Mouse (Mus musculus) left cerebral cortex, postnatal 25 days (tissue): ENCODE data around the gene A630023A22Rik. TPM values are rescaled to one million over a fixed set of nuclear protein-coding genes. Genes with fewer than 3 reads are reported as not detected.

Experiments
- DNase-seq, 2 experiments: peaks; one replicate each; pipeline ENCODE4 v3.0.0; 2022; ENCODE audit warnings: low spot score in 2 of 2, mixed read lengths in 1 of 2
- intact Hi-C: fragments of 180-260 bp; cut with DNase I; formaldehyde crosslinking; loops from one replicate; pipeline ENCODE4 v1.15.1; 2025
- total RNA-seq, 2 experiments: library from RNA; stranded (reverse); gene quantifications; 2 replicates each; pipeline ENCODE4 v1.2.3; 2021

Gene A630023A22Rik
- total RNA-seq, 2 experiments from 2014 or later: not detected

DNA sequence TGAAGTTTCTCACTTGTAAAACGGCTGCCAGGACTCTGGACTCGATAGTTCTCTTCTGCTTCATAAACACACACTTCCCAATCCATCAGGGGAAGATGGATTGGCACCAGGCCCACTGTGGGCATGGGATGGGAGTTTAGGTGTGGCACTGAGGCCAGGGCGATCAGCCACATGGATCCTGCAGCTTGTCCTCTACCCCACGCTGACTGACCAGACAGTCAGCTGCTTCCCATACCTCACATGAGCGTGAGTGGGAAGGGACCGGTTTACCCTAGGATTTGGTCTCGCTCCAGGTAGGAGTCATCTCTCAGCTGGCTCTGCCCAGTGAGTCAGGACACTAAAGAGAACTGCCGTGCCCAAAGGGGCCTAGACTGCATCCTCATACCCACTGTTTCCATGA lies 12.8 kb downstream of the A630023A22Rik start:
- intact Hi-C loops: loop anchor here (5.0 kb wide), 1 partner anchor 313 kb away; no protein-coding TSS in a partner anchor
- DNase-seq: no peak

DNA sequence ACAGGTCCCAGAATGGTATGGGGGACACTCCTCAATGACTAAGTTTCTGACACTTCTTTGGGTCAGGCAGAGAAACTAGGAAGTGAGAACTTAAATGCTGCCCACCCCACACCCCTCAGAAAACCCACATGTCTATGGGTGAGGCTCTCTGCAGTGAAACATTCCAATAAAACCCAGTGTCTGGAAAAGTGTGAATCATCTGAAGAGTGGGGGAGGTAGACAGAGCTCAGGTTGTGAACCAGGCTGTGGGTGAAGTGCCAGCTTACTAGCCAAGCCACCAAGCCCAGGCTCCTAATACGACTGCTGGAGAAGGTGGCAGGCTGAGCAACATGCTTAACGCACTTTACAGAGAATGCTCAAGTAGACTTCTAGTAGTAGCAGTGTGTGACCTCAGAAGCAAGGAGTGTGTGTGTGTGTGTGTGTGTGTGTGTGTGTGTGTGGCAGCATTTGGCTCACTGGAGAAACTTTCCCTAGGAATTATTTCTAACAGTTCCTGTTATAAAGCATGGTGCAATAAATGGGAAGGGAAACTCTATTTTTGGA lies 14.6 kb downstream of the A630023A22Rik start:
- intact Hi-C loops: loop anchor here (5.0 kb wide), 1 partner anchor 314 kb away; no protein-coding TSS in a partner anchor
- DNase-seq: peak in 1 of 2 experiments; percentile 11

DNA sequence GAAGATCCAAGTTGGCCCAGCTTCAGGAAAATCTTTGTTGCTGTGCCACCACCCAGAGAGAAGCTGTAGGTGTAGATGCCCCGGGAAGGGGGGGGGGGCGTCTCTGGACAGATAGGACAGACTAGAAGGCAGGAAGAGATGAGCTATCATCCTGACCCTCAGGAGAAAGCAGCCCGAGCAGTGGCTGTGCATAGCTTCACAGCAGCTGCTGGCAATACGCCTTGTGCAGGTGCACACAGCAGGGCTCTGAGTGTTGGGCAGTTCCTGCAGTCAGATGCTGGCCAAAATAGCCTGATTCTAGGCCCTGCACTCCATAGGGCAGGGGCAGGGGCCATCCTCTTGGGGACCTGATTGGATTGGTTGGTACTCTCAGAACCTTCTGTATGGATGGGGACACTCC lies 15.7 kb downstream of the A630023A22Rik start:
- intact Hi-C loops: loop anchor here (5.0 kb wide), 1 partner anchor 315 kb away; no protein-coding TSS in a partner anchor
- no peak for DNase-seq

DNA sequence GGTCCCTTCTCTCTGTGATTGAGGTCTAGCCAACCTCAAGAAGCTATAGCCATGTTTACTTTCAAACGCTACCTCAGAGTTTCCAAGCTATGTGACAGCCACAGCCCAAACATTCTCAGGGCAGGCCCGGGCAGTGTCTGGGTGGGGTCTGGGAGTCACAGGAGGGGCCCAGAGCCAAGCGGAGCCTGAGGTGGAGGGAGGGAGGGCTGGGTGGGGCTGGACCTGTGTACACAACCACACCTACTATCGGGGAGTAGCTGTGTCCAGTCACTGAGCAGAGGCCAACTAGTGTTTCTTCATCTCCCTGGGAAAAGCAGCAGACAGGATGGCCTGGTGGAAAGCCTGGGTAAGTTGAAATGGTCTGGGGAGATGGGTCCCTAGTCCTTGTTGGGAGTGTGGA lies 16.8 kb downstream of the A630023A22Rik start, which contains the start of gene Anxa8:
Anxa8 (plus strand) TSS at position 251 of the 400 bp plus-strand sequence.
- intact Hi-C loops: loop anchor here (5.0 kb wide), 1 partner anchor 317 kb away; no protein-coding TSS in a partner anchor
- no peak for DNase-seq

DNA sequence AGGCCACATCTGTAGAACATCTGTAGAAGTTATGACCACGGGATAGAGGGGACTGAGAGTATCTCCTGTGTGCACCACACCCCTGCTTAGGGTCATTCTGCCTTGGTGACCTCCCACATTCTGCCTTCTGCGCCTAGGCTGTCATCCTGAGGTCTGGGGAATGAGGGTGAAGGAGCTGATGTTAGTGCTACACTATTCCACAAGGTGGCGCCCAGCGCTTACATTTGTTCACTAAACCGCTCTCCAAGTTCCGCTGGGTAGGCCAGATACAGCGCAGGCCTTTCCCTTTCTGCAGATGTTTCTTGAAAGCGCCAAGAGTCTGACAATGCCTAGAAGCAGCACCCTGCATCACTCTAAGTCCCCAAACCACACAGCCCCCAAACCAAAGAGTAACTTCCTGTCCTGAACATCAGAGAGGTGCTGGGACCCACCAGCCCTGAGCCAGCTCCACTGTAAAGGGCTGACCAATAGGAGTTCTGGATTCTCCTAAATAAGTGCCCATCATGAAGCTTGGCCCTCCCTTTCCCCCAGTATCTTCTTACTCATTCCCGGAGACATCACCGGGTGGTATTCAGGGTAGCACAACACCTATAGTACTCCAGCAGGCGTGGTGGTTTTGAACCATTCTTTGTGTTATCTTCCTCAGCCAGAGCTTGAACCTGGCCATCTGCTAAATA lies 22.1 kb downstream of the A630023A22Rik start:
- peak; percentile 72 for DNase-seq
- intact Hi-C loops: loop anchor here (2.0 to 5.0 kb wide), 3 partner anchors 24 to 282 kb away; no protein-coding TSS in a partner anchor

DNA sequence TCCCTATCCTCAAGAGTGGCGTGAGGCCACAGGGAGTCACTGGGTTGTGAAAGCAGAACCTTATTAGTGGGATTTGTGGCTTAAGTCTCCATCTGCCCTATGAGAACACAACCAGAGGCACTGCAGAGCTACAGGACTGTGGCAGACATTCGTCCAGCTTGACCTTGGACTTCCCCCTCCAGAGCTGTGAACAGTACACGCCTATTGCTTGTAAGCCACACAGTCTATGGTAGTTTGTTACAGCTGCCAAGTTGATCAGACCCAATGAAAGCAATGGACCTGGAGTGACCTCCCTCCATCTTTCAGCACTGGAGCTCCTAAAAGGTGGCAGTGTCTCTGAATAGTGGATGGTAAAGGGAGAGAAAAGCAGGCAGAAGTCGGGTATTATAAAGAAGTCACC lies 24.3 kb downstream of the A630023A22Rik start:
- intact Hi-C loops: loop anchor here (10.0 kb wide), 2 partner anchors 403 to 497 kb away; no protein-coding TSS in a partner anchor
- no peak for DNase-seq

DNA sequence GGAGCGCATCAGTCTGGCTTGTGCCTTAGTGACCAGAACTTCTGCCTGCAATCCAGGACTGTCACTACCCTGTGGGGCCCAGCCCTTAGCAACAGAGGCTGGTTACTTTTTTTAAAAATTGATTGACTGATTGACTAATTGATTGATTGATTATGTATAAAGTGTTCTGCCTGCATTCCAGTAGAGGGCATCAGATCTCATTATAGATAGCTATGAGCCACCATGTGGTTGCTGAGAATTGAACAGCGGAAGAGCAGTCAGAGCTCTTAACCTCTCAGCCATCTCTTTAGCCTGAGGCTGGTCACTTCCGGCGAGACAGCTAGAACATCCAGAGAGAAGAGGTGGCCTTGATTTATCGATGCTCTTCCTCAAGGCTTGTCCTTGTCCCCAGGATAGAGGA lies 25.3 kb downstream of the A630023A22Rik start:
- no peak for DNase-seq
- intact Hi-C loops: loop anchor here (10.0 kb wide), 2 partner anchors 402 to 498 kb away; no protein-coding TSS in a partner anchor

DNA sequence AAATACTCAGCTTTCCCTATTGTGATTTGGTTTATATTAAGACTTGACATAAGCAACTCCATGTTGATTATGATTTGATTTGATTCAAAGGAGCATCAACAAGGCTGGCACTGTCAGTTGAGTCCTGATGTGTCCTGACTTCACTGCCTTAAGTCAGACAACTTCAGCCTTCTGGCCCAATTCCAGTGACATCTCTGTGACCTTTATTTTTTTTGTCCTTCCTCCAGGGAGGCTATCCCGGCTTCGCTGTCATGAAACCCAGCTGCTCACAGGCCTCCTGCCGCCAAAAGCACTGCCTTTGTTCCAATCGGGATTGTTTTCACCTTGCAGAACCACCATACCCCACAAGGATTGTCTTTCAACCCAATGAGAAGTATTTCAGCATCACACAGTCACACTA lies 27.2 kb downstream of the A630023A22Rik start:
- DNase-seq: no peak

DNA sequence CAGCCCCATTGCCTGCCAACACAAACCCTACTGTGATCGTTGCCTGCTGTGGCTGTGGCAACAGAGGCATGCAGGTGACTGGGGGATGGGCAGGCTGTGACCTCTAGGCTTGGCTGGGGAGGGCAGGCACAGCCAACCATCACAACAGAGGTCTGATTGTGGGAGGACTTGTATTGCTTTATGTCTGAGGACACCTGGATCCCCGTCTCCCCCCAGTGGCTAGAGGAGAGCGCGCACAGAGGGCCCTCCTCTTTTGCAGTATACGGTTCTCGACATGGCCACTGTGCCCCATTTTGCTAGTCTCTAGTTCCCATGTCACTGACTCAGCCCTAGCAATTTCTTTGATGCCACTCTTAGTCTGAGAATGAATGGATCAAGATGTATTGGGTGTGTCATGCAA lies 30.9 kb downstream of the A630023A22Rik start:
- no peak for DNase-seq
- intact Hi-C loops: loop anchor here (10.0 kb wide), 2 partner anchors 397 to 503 kb away; no protein-coding TSS in a partner anchor

More for the DNA sequence above, 27.2 kb downstream of the A630023A22Rik start:
- intact Hi-C loops: loop anchor here (10.0 kb wide), 2 partner anchors 401 to 499 kb away; no protein-coding TSS in a partner anchor

DNA sequence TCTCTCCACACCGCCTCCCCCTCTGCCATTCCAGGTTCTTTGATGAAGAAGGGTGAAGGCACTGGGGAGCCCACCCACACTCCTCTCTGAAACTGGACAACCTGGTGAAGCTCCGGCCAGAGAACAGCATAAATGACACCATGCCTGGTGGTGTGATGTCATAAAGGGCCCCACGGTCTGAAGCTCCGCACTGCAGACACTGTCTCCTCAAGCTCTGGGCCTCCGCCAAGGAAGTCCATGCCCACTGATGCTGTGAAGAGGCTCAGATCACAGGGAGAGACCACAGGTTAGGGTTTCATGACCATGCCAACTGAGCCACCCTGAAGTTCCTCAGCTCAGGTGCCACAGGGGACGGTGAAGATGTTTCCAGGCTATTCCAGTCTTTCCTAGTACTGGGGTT lies 50.0 kb downstream of the A630023A22Rik start, which contains the start of gene Antxrl:
Antxrl (plus strand) TSS at position 192 of the 400 bp plus-strand sequence.
- intact Hi-C loops: no loop called here
- no peak for DNase-seq

DNA sequence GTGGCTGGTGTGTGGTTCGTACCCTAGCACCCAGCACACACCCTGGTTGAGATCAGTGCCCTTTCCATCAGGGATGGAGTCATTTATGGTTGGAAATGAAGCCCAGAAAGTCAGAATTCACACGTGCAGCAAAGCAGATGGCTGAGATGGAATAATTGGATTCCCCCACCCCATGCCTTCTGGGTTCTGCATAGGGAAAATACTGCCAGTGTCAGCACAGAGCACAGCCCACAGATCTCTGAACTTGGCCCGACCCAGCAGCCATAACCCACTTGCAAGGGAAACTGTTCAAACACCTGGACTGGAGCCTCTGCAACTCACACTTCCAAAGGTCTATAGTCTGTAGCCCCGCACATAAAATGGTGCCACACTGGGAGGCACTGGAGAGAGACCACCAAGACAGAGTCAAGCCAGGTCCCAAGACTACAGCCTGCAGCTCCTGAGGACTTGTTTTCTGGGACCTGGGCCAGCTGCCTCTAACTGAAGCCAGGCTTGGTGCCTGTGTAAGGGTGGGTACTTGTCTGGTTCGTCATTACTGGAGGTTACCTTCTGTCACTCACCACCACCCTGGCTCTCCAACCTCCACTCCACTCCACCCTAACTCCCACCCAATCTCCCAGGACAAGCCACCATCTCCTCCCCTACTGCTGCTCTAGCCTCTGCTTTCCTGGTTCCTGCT lies 52.3 kb downstream of the A630023A22Rik start:
- intact Hi-C loops: no loop called here
- no peak for DNase-seq

DNA sequence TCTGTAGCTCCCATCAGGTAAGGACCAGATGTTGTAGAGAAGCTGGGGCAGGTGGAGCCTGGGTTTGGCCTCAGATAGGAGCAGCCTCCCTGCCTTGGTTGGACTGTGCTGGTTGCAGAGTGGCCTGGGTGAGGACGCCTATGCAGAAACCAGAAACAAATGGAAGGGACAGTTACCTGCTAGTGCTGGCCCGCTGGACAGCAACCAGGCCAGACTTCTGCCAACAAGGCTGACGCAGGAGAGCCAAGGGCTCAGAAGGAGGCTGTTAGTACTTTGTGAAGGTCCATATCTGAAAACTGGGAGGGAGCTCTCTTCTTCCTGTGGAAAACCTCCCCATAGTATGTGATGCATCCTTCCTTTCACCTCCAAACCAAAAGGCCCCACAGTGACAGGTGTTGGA lies 59.2 kb downstream of the A630023A22Rik start:
- no peak for DNase-seq
- intact Hi-C loops: no loop called here

DNA sequence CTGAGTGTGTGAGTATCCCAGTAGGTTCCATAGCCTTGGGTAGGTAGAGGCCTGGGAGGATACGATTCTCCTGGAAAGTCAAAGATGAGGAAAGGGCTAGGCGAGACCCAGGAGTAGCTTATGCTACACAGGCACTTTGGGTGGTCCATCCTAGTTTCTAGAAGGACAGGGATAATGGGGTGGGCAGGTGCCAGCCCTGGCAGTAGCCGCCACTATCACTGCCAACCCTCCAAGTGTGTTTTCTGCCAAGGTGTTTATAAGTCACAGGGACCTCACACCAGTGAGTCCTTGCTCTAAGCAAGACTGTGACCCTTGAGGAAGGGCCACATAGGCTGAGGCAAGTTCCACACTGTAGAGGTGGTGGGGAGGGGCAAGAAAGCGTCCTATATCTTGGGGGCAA lies 61.3 kb downstream of the A630023A22Rik start:
- no peak for DNase-seq
- intact Hi-C loops: no loop called here

DNA sequence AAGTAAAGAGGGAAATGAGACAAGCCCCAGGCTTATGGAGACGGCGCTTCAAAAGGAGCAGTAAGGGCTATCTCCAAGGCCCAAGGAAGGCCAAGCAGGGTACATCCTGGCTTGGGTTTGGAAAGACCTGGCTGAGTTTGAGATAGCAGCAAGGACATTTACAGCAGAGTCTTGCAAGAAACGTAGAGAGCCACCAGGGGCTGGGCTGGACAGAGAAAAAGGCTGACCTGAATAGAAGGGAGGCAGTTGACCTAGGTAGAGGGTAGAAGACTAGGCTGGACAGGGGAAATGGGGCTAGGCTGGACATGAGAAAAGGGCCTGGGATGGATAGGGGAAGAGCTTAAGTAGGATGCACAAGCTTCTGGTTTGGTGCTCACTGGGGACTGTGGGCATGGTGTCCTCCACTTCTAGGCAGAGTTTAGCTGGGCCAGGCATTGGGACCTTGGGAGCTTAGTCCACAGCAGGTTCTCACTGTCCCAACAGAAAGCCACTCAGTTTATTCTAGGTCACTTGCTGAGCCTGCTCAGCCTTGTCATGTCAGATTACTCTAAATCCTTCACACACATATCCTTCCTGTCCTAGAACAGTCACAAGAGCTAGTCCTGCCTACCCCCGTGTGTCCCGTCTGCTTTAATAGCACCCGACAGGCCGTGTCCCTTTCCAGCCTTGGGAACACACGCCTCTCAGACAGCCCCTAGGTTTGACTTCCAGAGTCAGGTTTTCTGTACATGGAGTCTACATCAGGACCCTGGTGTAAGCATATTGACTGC lies 68.5 kb downstream of the A630023A22Rik start:
- DNase-seq: no peak
- intact Hi-C loops: no loop called here

DNA sequence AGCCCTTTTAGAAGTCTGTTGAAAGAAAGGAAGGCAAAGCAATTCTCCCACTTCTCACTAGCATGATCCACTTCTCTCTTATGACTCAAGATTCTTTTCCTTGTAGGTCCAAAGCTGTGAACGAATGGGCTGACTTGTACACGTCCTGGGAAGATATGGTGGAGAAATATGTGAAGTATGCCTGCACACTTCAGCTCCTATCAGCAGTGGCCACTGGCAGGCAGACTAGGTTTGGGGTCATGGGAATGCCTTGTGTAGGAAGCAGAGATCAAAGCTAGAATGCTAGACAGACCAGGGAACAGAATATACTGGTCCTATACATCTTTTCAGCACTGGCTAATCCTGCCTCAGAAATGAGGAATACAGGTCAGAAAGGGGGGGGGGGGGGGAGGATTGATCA lies 75.8 kb downstream of the A630023A22Rik start:
- intact Hi-C loops: no loop called here
- no peak for DNase-seq

DNA sequence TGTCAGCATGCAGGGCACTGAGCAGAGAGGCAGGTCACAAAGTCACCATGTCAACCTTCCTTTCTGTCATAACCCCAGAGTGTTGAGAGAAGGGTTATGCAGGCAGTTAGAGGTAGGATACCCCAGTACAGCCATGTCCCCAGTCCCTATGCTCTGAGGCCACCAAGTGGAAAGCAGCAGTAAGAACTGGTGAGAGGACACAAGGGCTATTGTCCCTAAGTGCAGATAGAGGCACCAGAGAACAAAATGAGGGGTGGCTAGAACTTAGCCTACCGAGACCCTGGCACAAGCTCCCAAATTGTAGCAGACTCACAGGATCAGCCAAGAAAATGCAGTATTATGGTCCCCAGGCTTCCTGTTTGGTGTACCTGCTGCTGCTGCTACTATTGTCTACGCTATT lies 85.6 kb downstream of the A630023A22Rik start:
- no peak for DNase-seq

DNA sequence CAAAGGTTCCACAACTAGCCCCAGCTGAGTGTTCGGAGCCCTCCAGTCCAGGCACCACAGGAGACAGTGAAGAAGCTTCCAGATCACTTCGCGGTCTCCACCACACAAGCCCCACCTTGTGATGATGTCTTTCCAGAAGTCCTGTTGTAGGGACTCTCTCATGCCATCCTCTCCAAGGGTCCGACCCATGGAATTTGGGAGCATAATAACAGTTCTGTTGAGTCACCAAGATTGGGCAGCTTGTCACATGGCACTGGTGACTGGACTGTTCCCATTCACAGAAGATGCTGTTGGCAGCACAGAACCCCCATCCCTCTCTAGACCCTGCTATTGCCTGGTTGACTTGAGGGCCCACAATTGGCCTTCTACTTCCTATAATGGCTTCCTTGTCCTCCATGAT lies 86.2 kb downstream of the A630023A22Rik start, which contains the start of gene Gm5460:
Gm5460 (plus strand) TSS at position 378 of the 400 bp plus-strand sequence.
- DNase-seq: no peak
- intact Hi-C loops: no loop called here

More for the DNA sequence above, 85.6 kb downstream of the A630023A22Rik start:
- intact Hi-C loops: no loop called here

DNA sequence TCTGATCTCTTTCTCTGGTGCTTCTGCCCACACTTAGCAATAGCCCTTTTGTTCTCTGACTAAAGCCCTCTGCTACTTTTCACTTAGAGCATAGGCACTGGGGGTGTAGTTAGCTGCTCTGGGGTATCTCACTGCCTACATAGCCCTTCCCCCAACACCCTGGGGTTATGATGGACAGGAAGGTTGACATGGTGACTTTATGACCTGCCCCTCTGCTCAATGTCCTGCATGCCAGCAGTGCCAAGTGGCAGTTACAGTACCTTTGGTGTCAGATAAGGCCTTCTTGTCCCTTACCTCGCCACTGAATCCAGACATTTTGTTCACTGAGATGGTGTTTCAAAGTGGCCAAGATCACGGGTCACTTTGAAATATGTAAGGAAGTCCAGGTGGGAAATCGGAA lies 87.5 kb downstream of the A630023A22Rik start, which contains the start of gene Gm30083:
Gm30083 (minus strand) TSS at position 120 of the 400 bp plus-strand sequence.
- no peak for DNase-seq
- intact Hi-C loops: no loop called here

DNA sequence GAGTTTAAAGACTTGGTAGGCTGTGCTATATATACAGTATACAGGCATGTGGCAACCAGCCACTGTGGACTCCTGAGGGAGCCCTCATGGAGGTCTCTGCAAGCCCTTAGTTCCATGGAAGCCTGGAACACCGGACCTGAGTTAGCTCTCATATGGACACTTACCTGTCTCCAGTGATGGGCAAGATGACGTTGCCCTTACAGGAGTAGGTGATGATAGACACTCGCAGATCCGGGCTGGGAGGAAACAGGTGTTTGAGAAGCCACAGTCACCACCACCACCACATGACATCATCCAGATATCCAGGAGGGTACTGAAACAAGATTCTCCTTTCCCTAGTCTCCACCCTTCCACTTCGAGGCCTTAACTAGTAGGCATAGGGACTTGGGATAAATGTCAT lies 100.2 kb downstream of the A630023A22Rik start:
- intact Hi-C loops: no loop called here
- no peak for DNase-seq
